Comparison of ENCODE assay signal across 18 mouse cellular contexts in the genomic region with DNA sequence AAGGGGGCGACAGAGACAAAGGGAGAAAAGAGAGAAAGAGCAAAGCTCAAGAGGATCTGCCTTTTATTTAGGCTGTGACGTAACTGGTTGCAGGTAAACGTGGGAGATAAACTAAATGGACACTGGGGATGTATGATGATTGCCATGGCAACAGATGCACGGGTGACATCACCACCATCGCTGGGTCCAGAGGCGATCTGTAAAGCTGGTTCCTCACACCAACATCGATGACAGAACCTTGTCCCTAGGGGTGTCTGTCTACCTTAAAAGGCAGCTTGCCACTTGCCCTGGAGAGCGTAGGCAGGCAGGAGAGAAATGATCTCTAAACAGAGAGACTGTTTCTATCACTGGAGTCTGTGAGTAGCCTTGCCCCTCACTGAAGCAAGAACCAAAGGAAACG. TPM values are rescaled to one million over a fixed set of nuclear protein-coding genes. Genes with fewer than 3 reads are reported as not detected.
DNase-seq lines count a peak whose midpoint lies in the region; ATAC-seq and TF ChIP-seq lines count a peak whose summit lies in the region.
"Had no signal": no experiment of that assay in that cellular context is flagged by ENCODE, and none has a peak within 500 bp of the region (broad histone marks: within the 10 kb centered on the region; RNA-seq: fewer than 3 reads in every experiment).

No protein-coding gene starts in this region.

- H3K4me3 ChIP-seq in heart, embryonic 10.5 days: no peak overlapping the region
- H3K4me3 ChIP-seq in midbrain, embryonic 13.5 days (replicated peaks): no peak overlapping the region
- no peak overlapping the region for H3K4me3 ChIP-seq in midbrain, embryonic 10.5 days
- H3K4me3 ChIP-seq in hindbrain, postnatal 0 days (ENCODE audit: low read length): no peak overlapping the region
- H3K4me3 ChIP-seq: forebrain, embryonic 13.5 days; layer of hippocampus, adult 2 months had no signal

- H3K36me3 ChIP-seq in heart, embryonic 10.5 days: 0 out of 2 replicates have a peak, but pooled peaks cover 2% of the 10 kb centered on the region
- 0 out of 2 replicates have a peak, but pooled peaks cover 2% of the 10 kb centered on the region for H3K36me3 ChIP-seq in midbrain, embryonic 13.5 days
- peaks cover 22% of the 10 kb centered on the region for H3K36me3 ChIP-seq in midbrain, embryonic 10.5 days
- no peaks in the 10 kb centered on the region for H3K36me3 ChIP-seq in hindbrain, postnatal 0 days (ENCODE audit: insufficient read depth, low read length)

- ATAC-seq in midbrain, embryonic 13.5 days: 0 out of 2 replicates have a peak, but pooled peaks have one; percentile 22
- ATAC-seq in hindbrain, postnatal 0 days: peak; percentile 83
- ATAC-seq in granulocyte monocyte progenitor cell, adult 5-6 weeks (replicated peaks; ENCODE audit: poor library complexity, severe bottlenecking): no peak
- ATAC-seq: CD4-positive, CD25-positive, alpha-beta regulatory T cell, adult 4 months; forebrain, embryonic 13.5 days; lung, postnatal 0 days had no signal

- peak overlapping the region; percentile 9 for H3K4me2 ChIP-seq in midbrain, embryonic 13.5 days (replicated peaks)
- H3K4me2 ChIP-seq in hindbrain, postnatal 0 days (ENCODE audit: low read depth, low read length): no peak overlapping the region
- H3K4me2 ChIP-seq: forebrain, embryonic 13.5 days had no signal

- no peaks in the 10 kb centered on the region for H3K27me3 ChIP-seq in heart, embryonic 10.5 days (ENCODE audit: insufficient read depth, poor library complexity, severe bottlenecking)
- no peaks in the 10 kb centered on the region for H3K27me3 ChIP-seq in midbrain, embryonic 13.5 days
- peaks cover 1% of the 10 kb centered on the region; the same call in 1 of the 2 replicates for H3K27me3 ChIP-seq in midbrain, embryonic 10.5 days (ENCODE audit: low read depth, poor library complexity, severe bottlenecking)
- H3K27me3 ChIP-seq in hindbrain, postnatal 0 days (ENCODE audit: insufficient read depth, low read length): no peaks in the 10 kb centered on the region
- H3K27me3 ChIP-seq: forebrain, embryonic 13.5 days had no signal

- 39% methylated on average over 9 of the region's 9 CpGs for WGBS in heart, embryonic 10.5 days
- 50% methylated on average over 9 of the region's 9 CpGs for WGBS in midbrain, embryonic 13.5 days
- 74% methylated on average over 9 of the region's 9 CpGs for WGBS in midbrain, embryonic 10.5 days
- 59% methylated on average over 9 of the region's 9 CpGs for WGBS in hindbrain, postnatal 0 days

- no peak overlapping the region for H3K9ac ChIP-seq in midbrain, embryonic 13.5 days (replicated peaks)
- no peak overlapping the region for H3K9ac ChIP-seq in hindbrain, postnatal 0 days (replicated peaks; ENCODE audit: low read length)
- H3K9ac ChIP-seq: forebrain, embryonic 13.5 days had no signal

- H3K9me3 ChIP-seq in heart, embryonic 10.5 days: no peaks in the 10 kb centered on the region
- H3K9me3 ChIP-seq in midbrain, embryonic 13.5 days: no peaks in the 10 kb centered on the region
- no peaks in the 10 kb centered on the region for H3K9me3 ChIP-seq in midbrain, embryonic 10.5 days (replicated peaks)
- no peaks in the 10 kb centered on the region for H3K9me3 ChIP-seq in hindbrain, postnatal 0 days (ENCODE audit: low read length)
- H3K9me3 ChIP-seq: forebrain, embryonic 13.5 days had no signal

- no peak for TF ChIP-seq CTCF in hindbrain, postnatal 0 days (IDR thresholded peaks at IDR 0.05; ENCODE audit: low read depth)

- H3K27ac ChIP-seq in heart, embryonic 10.5 days: peak overlapping the region; percentile 38; the same call in 1 of the 2 replicates
- H3K27ac ChIP-seq in midbrain, embryonic 13.5 days: peak overlapping the region; percentile 60
- no peak overlapping the region for H3K27ac ChIP-seq in midbrain, embryonic 10.5 days (replicated peaks)
- no peak overlapping the region for H3K27ac ChIP-seq in hindbrain, postnatal 0 days
- H3K27ac ChIP-seq: layer of hippocampus, adult 2 months; macrophage had no signal

- DNase-seq in heart, embryonic 10.5 days (ENCODE audit: low spot score): no peak
- DNase-seq in heart, adult 11 months: no peak
- DNase-seq in midbrain, embryonic 10.5 days (ENCODE audit: low spot score): no peak
- peak; percentile 33 for DNase-seq in hindbrain, postnatal 0 days (ENCODE audit: low spot score)
- DNase-seq in naive thymus-derived CD4-positive, alpha-beta T cell, adult 2 months (ENCODE audit: low read depth): peak; percentile 68
- DNase-seq: adrenal gland, postnatal 25 days; cerebellum, adult 9-10 months; gastrocnemius, postnatal 36 days; heart, postnatal 4 days; kidney, adult 2 months; kidney, postnatal 14 days had no signal

- H3K4me1 ChIP-seq in heart, embryonic 10.5 days: peaks cover 47% of the 10 kb centered on the region
- H3K4me1 ChIP-seq in midbrain, embryonic 13.5 days (replicated peaks): peaks cover 53% of the 10 kb centered on the region
- H3K4me1 ChIP-seq in midbrain, embryonic 10.5 days: peaks cover 55% of the 10 kb centered on the region
- peaks cover 7% of the 10 kb centered on the region for H3K4me1 ChIP-seq in hindbrain, postnatal 0 days (ENCODE audit: insufficient read depth, low read length)

RNA-seq across cellular contexts. Expression of a gene that starts 23.7 kb away (rescaled TPM):
- 22.2 and 29.3 TPM in 2 replicates for polyA plus RNA-seq in heart, embryonic 10.5 days (2016; fragmentation: Nextera tagmentation; extraction: Ambion mirVana)
- 80.3 and 86.0 TPM in 2 replicates for polyA plus RNA-seq in midbrain, embryonic 13.5 days (2015; fragmentation: Nextera tagmentation; extraction: Ambion mirVana)
- polyA plus RNA-seq in midbrain, embryonic 10.5 days (2016; fragmentation: Nextera tagmentation; extraction: Ambion mirVana): 58.4 and 60.6 TPM in 2 replicates
- 5.6 and 7.2 TPM in 2 replicates for total RNA-seq in hindbrain, postnatal 0 days (2014; rRNA removed)
- polyA plus RNA-seq in hindbrain, postnatal 0 days (2015; fragmentation: Nextera tagmentation; extraction: Ambion mirVana): 6.4 and 7.2 TPM in 2 replicates
- not detected in 2 replicates for total RNA-seq in granulocyte monocyte progenitor cell, adult 5-6 weeks (2014; fragmentation: Nextera tagmentation)
- not detected in 2 replicates for total RNA-seq in granulocyte monocyte progenitor cell, adult 5-6 weeks (2017)

Comparison
In these comparisons a context has a peak if more than half of its experiments do, and no peak if none do; other contexts are left out.
1. H3K27ac ChIP-seq: peak in heart, embryonic 10.5 days (single experiment) and midbrain, embryonic 13.5 days (single experiment); none in midbrain, embryonic 10.5 days (single experiment) and hindbrain, postnatal 0 days (single experiment).
2. DNase-seq: peak in hindbrain, postnatal 0 days (single experiment) and naive thymus-derived CD4-positive, alpha-beta T cell, adult 2 months (single experiment); none in heart, embryonic 10.5 days (single experiment), heart, adult 11 months (single experiment) and midbrain, embryonic 10.5 days (single experiment).